ENCODE assay signal across 1 mouse cellular context in the genomic region with DNA sequence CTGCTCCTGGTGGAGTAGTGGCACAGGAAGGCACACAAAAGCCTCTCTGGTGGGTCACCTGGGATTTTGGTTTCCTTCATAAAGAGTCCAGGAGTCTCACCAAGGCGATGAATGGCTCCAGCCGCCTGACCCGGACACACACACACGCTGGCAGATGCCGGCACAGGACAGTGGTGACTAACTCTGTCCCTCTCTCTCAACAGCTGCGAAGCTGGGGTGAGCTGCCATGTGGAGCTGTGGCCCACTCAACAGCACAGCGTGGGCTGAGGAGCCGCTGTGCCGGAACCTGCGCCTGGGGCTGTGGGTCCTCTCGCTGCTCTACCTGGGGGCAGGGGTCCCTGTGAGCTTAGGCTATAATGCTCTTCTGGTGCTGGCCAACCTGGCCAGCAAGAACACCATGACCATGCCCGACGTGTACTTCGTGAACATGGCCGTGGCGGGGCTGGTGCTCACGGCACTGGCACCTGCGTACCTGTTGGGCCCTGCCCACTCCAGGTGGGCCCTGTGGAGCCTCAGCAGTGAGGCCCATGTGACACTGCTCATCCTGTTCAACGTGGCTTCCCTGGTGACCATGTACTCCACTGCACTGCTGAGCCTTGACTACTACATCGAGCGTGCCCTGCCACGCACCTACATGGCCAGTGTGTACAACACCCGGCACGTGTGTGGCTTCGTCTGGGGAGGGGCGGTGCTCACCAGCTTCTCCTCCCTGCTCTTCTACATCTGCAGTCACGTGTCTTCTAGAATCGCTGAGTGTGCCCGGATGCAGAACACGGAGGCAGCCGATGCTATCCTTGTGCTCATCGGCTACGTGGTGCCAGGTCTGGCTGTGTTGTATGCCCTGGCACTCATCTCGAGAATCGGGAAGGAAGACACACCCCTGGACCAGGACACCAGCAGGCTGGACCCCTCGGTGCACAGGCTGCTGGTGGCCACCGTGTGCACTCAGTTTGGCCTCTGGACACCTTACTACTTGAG.
TF ChIP-seq lines count a peak whose summit lies in the region.

No protein-coding gene starts in this region.

TF ChIP-seq in MEL, 35 proteins besides CTCF, POLR2A, EP300 and RAD21:
- TF ChIP-seq POLR2AphosphoS5 (IDR thresholded peaks at IDR 0.05; ENCODE audit: borderline replicate concordance, low read depth, low read length) (0 out of 2 replicates have a peak, but pooled peaks have one; percentile 17), TAL1 (IDR thresholded peaks at IDR 0.05; ENCODE audit: low read length) (no peak), KAT2A (conservative IDR thresholded peaks at IDR 0.05; ENCODE audit: low read depth, low read length) (no peak), GATA1 (IDR thresholded peaks at IDR 0.05; ENCODE audit: low read depth, low read length) (no peak)
